Mouse (Mus musculus): Measurements from ENCODE around the gene Gpld1. TPM values are rescaled to one million over a fixed set of nuclear protein-coding genes. Genes with fewer than 3 reads are reported as not detected.
A peak's percentile ranks its signal among the peaks of the same experiment; 100 is the strongest.
"Not testable (repeated sequence)": the region's sequence is repeated elsewhere in the genome, so short reads cannot be mapped to it uniquely, and the experiment has no call there.

The Gpld1 gene
- polyA plus RNA-seq, 1 experiment from 2014 or later, result 3.9 TPM

DNA sequence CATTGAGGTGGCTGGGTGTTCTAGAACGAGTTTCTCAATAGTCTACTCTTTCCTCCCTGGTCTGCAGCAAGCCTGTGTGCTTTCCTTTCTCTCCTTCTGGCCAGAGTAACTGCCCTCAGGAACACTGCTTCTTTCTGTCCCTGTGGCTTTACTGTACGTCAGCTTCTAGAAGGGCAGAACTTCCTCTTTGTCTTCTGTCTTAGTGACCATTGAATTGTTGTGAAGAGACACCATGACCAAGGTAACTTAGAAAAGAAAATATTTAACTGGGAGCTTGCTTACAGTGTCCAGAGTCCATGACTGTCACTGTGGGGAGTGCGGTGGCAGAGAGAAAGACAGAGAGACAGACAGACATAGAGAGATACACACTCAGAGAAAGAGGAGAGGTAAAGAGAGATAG, 17.1 kb downstream of the Gpld1 start:
- WGBS, result 81% methylated on average over 3 of the region's 3 CpGs
- Histone ChIP-seq H3K4me2 (ENCODE audit: low read depth, low read length) (no peak overlapping the region), H3K27me3 (ENCODE audit: control insufficient read depth, insufficient read depth, low read length) (no peaks in the 10 kb centered on the region), H3K9ac (replicated peaks; ENCODE audit: low read depth, low read length) (no peak overlapping the region), H3K27ac (ENCODE audit: low read depth, low read length) (no peak overlapping the region), H3K36me3 (ENCODE audit: control insufficient read depth, insufficient read depth, low read length) (no peaks in the 10 kb centered on the region), H3K4me1 (ENCODE audit: control insufficient read depth, insufficient read depth, low read length) (no peaks in the 10 kb centered on the region), H3K9me3 (ENCODE audit: control insufficient read depth, low read length) (no peaks in the 10 kb centered on the region), H3K4me3 (ENCODE audit: low read depth, low read length) (no peak overlapping the region)
- ATAC-seq (ENCODE audit: low read depth), result no peak

DNA sequence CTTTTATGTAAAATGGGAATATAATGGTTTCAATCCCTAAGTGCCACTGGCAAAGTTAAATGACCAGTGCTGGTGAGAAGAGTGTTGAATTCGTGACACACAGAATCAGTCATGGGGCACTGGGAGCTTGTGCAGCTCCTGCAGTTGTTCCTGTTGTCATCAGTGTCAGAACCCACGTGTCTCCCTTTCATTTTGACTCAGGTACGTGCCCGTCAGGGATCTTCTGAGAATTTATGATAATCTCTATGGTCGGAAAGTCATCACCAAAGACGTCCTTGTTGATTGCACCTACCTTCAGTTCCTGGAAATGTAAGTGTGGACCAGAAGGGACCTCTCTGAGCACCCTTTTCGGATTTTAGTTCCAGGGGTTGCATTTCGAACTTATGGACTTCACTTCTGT, 19.2 kb downstream of the Gpld1 start:
- H3K4me1 ChIP-seq (ENCODE audit: control insufficient read depth, insufficient read depth, low read length), result no peaks in the 10 kb centered on the region
- H3K4me3 ChIP-seq (ENCODE audit: low read depth, low read length), result no peak overlapping the region
- no peak overlapping the region for H3K9ac ChIP-seq (replicated peaks; ENCODE audit: low read depth, low read length)
- ATAC-seq (ENCODE audit: low read depth), result no peak
- no peaks in the 10 kb centered on the region for H3K36me3 ChIP-seq (ENCODE audit: control insufficient read depth, insufficient read depth, low read length)
- H3K4me2 ChIP-seq (ENCODE audit: low read depth, low read length), result no peak overlapping the region
- no peaks in the 10 kb centered on the region for H3K9me3 ChIP-seq (ENCODE audit: control insufficient read depth, low read length)
- 89% methylated on average over 8 of the region's 8 CpGs for WGBS
- H3K27ac ChIP-seq (ENCODE audit: low read depth, low read length), result no peak overlapping the region
- H3K27me3 ChIP-seq (ENCODE audit: control insufficient read depth, insufficient read depth, low read length), result no peaks in the 10 kb centered on the region

DNA sequence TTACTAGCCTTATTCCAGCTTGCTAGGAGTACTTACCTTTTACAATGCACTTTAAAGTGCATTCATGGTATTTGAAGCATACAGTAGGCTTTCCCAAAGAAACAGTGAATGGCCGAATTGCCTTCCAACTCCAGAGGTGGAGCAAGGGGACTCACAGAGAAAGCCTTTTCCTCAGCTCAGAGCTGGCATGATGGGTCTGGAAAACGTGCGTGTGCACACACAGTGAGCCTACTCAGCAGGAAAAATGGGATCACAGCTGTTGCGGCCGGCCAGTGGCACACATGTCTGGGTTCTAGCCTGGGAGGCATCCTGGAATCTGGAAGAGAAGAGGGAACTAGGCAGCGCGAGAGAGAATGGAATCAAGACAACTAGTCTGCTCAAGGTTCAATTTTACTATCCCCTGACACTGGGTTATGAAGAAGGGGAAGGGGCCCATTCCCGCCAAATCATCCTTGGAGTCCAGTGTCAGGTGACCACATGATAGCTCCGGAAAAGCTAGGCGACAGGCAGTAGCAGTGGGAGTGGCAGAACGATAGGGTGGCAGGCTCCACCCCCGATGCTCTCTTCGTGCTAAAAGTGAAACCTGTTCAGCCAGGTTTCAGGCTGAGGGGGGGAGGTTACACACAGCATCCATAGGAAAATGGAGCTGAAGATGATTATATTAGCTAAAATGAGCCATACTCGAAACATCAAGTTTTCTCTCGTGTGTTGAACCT, 22.3 kb downstream of the Gpld1 start:
- Histone ChIP-seq H3K4me2 (ENCODE audit: low read depth, low read length) (peak overlapping the region; percentile 37), H3K27ac (ENCODE audit: low read depth, low read length) (no peak overlapping the region), H3K9ac (replicated peaks; ENCODE audit: low read depth, low read length) (no peak overlapping the region), H3K9me3 (ENCODE audit: control insufficient read depth, low read length) (no peaks in the 10 kb centered on the region), H3K27me3 (ENCODE audit: control insufficient read depth, insufficient read depth, low read length) (no peaks in the 10 kb centered on the region), H3K36me3 (ENCODE audit: control insufficient read depth, insufficient read depth, low read length) (no peaks in the 10 kb centered on the region), H3K4me3 (ENCODE audit: low read depth, low read length) (peak overlapping the region; percentile 25; the same call in 1 of the 2 replicates), H3K4me1 (ENCODE audit: control insufficient read depth, insufficient read depth, low read length) (no peaks in the 10 kb centered on the region)
- peak; percentile 73 for ATAC-seq (ENCODE audit: low read depth)
- WGBS, result 20% methylated on average over 15 of the region's 15 CpGs

DNA sequence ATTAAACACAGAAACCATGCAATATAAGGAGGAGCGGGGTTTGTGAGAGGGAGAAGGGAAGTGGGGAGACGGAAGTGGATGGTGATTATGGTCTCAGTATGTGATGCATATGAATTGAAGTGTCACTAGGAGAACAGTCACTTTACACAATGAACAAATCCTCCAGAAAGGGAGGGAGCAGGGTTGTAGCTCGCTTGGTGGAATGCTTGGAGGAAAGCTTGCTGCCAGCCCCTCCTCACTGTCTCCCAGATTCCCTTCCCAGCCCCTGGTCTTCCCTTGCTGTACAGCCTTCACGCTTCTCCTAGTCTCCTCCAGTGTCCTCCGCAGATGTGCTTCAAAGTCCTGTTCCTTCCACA, 22.9 kb downstream of the Gpld1 start:
- Histone ChIP-seq H3K27ac (ENCODE audit: low read depth, low read length) (no peak overlapping the region), H3K36me3 (ENCODE audit: control insufficient read depth, insufficient read depth, low read length) (no peaks in the 10 kb centered on the region), H3K4me2 (ENCODE audit: low read depth, low read length) (peak overlapping the region; percentile 37), H3K9me3 (ENCODE audit: control insufficient read depth, low read length) (no peaks in the 10 kb centered on the region), H3K4me3 (ENCODE audit: low read depth, low read length) (peak overlapping the region; percentile 25; the same call in 1 of the 2 replicates), H3K4me1 (ENCODE audit: control insufficient read depth, insufficient read depth, low read length) (no peaks in the 10 kb centered on the region), H3K9ac (replicated peaks; ENCODE audit: low read depth, low read length) (no peak overlapping the region), H3K27me3 (ENCODE audit: control insufficient read depth, insufficient read depth, low read length) (no peaks in the 10 kb centered on the region)
- peak; percentile 41 for ATAC-seq (ENCODE audit: low read depth)
- 36% methylated on average over 5 of the region's 5 CpGs for WGBS

DNA sequence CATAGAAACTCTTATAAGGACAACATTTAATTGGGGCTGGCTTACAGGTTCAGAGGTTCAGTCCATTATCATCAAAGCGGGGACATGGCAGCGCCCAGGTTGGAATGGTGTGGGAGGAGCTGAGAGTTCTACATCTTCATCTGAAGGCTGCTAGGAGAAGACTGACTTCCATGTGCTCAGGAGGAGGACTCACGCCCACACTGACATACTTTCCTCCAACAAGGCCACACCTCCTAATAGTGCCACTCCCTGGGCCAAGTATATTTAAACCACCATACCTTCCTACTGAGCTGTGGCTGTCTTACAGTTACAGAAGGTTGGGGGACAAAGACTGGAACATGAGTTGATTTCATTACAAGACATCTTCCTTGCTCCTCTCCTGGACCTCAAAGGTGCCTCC, 28.8 kb downstream of the Gpld1 start:
- not testable (repeated sequence) for H3K27ac ChIP-seq (ENCODE audit: low read depth, low read length); H3K27me3 ChIP-seq (ENCODE audit: control insufficient read depth, insufficient read depth, low read length); H3K4me1 ChIP-seq (ENCODE audit: control insufficient read depth, insufficient read depth, low read length); ATAC-seq (ENCODE audit: low read depth); H3K4me3 ChIP-seq (ENCODE audit: low read depth, low read length); H3K4me2 ChIP-seq (ENCODE audit: low read depth, low read length); H3K9ac ChIP-seq (replicated peaks; ENCODE audit: low read depth, low read length); H3K9me3 ChIP-seq (ENCODE audit: control insufficient read depth, low read length); H3K36me3 ChIP-seq (ENCODE audit: control insufficient read depth, insufficient read depth, low read length)
- 94% methylated on average over 3 of the region's 3 CpGs for WGBS

DNA sequence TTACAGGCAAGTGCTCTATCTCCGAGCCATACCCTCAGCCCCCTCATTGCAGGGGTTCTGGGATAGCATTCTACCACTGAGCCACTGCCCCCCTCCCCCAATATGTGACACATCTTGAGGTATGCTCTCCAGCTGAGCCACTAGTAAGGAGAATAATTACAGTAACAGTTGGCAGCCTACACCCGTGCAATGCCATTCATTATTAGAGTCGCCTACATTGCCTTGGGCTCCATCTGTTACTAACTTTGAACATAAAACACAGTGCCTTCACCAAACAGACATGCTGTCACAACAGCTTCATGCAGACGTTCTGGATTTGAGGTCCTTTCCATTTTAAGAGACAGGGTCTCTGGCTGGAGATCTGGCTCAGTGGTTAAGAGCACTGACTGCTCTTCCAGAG, 33.4 kb downstream of the Gpld1 start:
- H3K4me2 ChIP-seq (ENCODE audit: low read depth, low read length), result no peak overlapping the region
- no peaks in the 10 kb centered on the region for H3K36me3 ChIP-seq (ENCODE audit: control insufficient read depth, insufficient read depth, low read length)
- no peak overlapping the region for H3K27ac ChIP-seq (ENCODE audit: low read depth, low read length)
- no peaks in the 10 kb centered on the region for H3K27me3 ChIP-seq (ENCODE audit: control insufficient read depth, insufficient read depth, low read length)
- H3K9ac ChIP-seq (replicated peaks; ENCODE audit: low read depth, low read length), result no peak overlapping the region
- WGBS, result 56% methylated on average over 4 of the region's 4 CpGs
- no peak overlapping the region for H3K4me3 ChIP-seq (ENCODE audit: low read depth, low read length)
- H3K4me1 ChIP-seq (ENCODE audit: control insufficient read depth, insufficient read depth, low read length), result no peaks in the 10 kb centered on the region
- ATAC-seq (ENCODE audit: low read depth), result peak; percentile 64
- no peaks in the 10 kb centered on the region for H3K9me3 ChIP-seq (ENCODE audit: control insufficient read depth, low read length)

DNA sequence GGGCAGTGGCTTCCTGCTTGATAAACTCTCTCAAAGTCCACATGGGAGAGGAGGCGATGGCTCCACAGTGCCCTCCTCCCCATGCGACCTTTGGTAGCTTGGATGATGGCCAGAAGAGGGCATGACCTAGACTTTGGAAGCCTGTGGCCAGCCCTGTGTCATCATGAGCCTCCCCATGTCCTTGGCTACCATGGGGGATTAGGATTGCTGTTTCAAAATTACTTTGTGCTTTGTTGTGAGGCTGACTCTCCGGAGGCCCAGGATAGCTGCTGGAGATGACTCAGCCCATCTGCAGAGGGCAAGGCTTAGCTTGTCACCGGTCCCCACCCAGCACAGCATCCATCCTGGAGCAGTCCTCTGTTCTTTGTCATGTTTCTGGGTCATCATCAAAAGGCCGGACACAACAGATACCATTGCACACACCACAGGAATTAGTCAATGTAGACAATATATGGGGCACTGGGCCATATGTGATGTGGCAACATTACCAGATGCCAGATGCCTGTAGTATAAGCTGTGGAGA, 34.9 kb downstream of the Gpld1 start:
- Histone ChIP-seq H3K9me3 (ENCODE audit: control insufficient read depth, low read length) (no peaks in the 10 kb centered on the region), H3K36me3 (ENCODE audit: control insufficient read depth, insufficient read depth, low read length) (no peaks in the 10 kb centered on the region), H3K4me1 (ENCODE audit: control insufficient read depth, insufficient read depth, low read length) (no peaks in the 10 kb centered on the region), H3K27me3 (ENCODE audit: control insufficient read depth, insufficient read depth, low read length) (no peaks in the 10 kb centered on the region), H3K4me2 (ENCODE audit: low read depth, low read length) (no peak overlapping the region), H3K9ac (replicated peaks; ENCODE audit: low read depth, low read length) (no peak overlapping the region), H3K4me3 (ENCODE audit: low read depth, low read length) (no peak overlapping the region), H3K27ac (ENCODE audit: low read depth, low read length) (no peak overlapping the region)
- ATAC-seq (ENCODE audit: low read depth), result no peak
- 87% methylated on average over 5 of the region's 5 CpGs for whole genome bisulfite sequencing

DNA sequence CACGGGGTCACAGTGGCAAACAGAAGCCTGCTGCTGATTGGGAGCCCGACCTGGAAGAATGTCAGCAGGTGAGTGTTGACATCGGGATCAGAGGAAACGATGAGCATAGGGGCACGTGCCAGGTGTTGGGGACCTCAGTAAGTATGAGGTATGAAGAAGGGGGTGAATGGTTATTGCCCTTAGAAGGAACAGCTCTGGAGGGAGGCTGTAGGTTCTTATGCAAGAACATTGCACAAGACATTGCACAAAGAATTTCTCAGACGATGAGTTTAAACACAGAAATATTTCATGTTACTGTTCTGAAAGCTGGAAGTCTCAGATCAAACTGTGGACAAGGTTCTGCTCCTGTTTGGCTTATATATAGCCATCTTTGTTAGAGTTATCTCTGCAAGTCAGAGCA, 38.1 kb downstream of the Gpld1 start:
- Histone ChIP-seq H3K4me1 (ENCODE audit: control insufficient read depth, insufficient read depth, low read length) (no peaks in the 10 kb centered on the region), H3K4me3 (ENCODE audit: low read depth, low read length) (no peak overlapping the region), H3K9me3 (ENCODE audit: control insufficient read depth, low read length) (no peaks in the 10 kb centered on the region), H3K9ac (replicated peaks; ENCODE audit: low read depth, low read length) (no peak overlapping the region), H3K27ac (ENCODE audit: low read depth, low read length) (no peak overlapping the region), H3K27me3 (ENCODE audit: control insufficient read depth, insufficient read depth, low read length) (no peaks in the 10 kb centered on the region), H3K4me2 (ENCODE audit: low read depth, low read length) (no peak overlapping the region), H3K36me3 (ENCODE audit: control insufficient read depth, insufficient read depth, low read length) (no peaks in the 10 kb centered on the region)
- 92% methylated on average over 6 of the region's 6 CpGs for WGBS
- no peak for ATAC-seq (ENCODE audit: low read depth)

DNA sequence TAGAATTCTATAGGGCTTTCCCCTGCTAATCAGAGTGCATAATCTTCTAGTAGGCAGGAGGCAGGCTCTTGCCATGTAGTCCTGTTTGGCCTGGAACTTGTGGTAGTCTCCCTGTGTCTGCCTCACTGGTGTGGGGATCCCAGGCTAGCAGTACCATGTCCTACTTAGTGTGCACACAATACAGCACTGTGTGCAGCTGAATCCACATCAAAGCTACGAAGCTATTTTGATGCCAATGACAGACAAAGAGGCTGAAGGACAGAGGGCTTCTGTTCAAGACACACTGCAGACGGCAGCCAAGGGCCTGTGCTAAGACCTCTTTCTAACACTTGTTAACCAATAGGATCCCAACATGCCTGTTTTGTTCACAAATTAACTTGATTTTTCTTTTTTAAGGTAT, 42.5 kb downstream of the Gpld1 start:
- Histone ChIP-seq H3K9ac (replicated peaks; ENCODE audit: low read depth, low read length) (no peak overlapping the region), H3K4me3 (ENCODE audit: low read depth, low read length) (no peak overlapping the region), H3K36me3 (ENCODE audit: control insufficient read depth, insufficient read depth, low read length) (peaks cover 11% of the 10 kb centered on the region), H3K4me1 (ENCODE audit: control insufficient read depth, insufficient read depth, low read length) (no peaks in the 10 kb centered on the region), H3K9me3 (ENCODE audit: control insufficient read depth, low read length) (no peaks in the 10 kb centered on the region), H3K4me2 (ENCODE audit: low read depth, low read length) (no peak overlapping the region), H3K27ac (ENCODE audit: low read depth, low read length) (no peak overlapping the region), H3K27me3 (ENCODE audit: control insufficient read depth, insufficient read depth, low read length) (no peaks in the 10 kb centered on the region)
- 47% methylated on average over 2 of the region's 2 CpGs for WGBS
- no peak; the same call in 1 of the 2 replicates for ATAC-seq (ENCODE audit: low read depth)

All from neural tube, embryonic 14.5 days (tissue).